Mouse (Mus musculus): Measurements from ENCODE around the gene Aco1.
"Not testable (repeated sequence)": the region's sequence is repeated elsewhere in the genome, so short reads cannot be mapped to it uniquely, and the experiment has no call there.

Aco1 gene

DNA sequence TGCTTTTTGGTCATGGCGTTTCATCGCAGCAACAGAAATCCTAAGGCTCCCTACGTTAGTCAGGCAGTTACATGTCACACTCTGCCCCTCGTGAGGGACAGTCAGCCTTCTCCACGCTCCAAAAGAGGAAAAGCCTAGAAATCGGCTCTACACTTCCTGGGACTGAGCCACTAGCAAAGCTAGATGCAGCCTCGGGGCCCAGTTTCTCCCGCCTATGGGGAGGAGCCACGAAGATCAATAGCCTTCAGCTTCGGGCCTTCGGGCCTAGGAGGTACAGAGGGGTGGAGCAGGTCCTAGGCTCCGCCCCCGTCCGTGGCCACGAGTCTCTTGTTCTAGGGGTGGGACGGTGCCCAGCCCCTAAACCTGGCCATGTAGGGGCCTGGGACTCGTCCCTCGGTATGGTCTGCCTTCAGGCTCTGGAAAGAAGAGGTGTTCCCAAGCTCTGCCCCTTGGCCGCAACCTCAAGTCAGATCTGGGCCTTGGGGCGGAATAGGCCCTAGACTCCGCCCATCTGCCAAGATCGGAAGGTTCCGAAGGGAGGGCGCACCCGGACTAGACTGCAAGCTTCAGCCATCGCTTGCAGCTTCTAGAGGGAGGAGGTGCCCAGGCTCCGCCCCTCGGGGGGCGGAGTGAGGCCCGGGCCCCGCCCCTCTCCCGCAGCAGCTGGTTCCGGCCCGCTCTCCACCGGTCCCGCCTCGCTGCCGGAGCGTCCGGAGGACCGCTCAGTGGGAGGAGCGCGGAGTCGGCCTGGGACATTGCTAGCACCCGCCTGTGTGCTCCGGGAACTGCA is at the start of gene Aco1:
Gene Aco1, plus strand, starts transcription at position 339 of the 790 bp plus-strand sequence.
- DNase-seq = peak; percentile 97

DNA sequence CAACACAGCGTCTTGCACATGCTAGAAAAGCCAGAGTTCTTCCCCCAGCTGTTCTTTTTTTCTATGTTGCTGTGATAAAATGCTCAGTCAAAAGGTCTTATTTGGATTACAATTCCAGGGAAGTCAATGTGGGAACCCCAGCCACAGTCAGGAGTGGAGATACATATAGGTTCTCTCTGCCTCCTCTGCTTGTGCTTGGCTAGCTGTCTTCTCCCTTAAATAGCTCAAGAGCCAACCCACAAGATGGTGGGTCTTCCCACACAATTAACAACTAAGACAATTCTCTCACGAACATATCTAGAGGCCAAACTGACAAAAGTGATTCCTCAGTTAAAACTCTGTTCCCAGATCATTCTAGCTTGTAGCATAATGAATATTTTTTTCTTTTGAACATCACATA is 47.9 kb upstream of the Aco1 start:
- DNase-seq = no peak

DNA sequence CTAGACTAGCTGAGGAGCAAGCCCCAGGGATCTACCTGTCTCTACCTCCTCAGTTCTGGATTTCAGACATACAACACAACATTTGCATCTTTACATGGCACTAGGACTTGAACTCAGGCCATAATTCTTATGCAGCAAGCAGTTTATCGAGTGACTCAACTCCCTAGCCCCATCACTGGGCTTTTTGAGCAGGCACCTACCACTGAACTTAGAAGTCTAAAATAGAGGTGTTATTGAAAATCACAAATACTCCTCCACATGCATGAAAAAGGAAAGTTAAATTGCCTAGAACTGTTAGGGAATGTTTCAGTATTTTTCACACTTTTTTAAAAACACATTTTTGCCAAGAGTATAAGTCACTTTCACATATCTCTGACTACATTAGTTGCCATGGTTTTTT is 39.9 kb upstream of the Aco1 start:
- no peak for DNase-seq

DNA sequence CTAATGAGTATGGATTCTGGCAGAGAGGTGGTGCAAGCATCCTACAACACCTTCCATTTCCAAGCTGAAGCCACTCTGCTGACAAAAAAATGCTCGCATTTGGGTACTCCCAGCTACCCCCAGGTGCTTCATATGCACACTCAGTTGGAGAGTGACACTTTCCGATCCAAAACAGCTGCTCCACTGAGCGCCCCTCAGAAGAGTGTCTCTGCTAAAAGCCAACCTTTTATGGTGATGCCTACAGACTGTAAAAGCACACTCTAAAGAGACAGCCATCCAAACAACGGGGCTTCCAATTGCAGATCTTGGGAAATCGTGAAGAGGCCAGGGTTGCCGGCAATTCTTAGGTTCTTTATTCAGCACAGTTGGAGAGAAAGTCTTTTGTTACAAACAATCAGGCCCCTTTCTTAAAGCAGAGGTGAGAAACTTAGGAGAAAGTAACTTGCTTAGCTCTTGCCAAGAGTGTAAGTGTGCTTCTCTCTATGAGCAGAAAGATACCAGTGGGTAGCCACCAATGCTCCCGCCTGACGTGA is 36.8 kb upstream of the Aco1 start:
- DNase-seq = no peak

DNA sequence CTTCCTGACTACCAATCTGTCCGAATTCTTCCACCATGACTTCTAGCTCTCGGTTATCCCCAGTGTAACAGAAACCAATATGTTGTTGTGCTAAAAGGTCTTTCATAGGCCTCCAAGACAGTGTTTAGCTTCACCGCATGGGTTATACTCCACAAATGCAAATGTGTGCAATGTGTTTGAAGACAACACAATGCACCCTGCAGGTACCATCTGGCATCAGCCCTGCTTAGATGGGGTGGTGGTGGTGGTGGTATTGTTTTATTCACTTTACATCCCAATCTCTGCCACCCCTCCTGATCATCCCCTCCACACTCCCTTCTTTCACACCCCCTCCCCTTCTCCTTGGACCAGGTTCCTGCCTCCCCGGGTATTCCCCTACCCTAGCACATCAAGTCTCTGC is 34.9 kb upstream of the Aco1 start:
- DNase-seq = no peak

DNA sequence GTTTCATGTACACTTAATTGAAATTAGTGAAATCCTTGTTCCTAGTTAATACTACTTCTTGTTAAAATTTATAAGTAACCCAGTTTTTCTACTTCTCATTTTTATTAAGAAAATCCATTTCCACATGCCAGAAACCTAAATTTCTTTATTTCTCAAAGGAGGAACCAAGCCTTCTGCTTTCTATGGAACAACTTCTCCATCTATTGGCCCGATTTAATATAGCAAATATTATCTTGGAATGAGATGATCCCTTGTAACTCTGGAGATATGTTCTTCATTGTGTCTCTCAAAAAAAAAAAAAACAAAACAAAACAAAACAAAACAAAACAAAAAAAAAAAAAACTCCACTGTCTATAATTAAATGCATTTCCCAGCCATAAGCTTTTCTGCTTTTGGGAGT is 29.7 kb upstream of the Aco1 start:
- no peak for DNase-seq

DNA sequence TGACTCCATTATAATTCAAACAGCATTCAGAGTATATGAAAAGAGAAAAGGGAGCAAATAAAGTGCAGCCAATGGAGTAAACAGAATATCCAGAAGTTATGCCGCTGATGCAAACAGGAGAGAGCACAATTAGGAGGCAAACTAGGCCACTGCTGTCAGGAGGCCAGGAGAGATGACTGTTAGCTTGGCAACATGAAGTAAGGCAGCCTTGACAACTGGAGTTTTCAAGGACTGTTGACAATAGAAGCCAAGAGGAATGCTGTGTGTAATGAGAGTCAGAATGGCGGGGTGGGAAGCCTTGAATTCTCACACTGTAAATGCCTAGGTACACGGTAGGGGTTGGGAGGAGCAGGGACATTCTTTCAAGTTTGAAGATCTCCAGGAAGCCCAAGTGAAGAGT is 21.7 kb upstream of the Aco1 start:
- no peak for DNase-seq

DNA sequence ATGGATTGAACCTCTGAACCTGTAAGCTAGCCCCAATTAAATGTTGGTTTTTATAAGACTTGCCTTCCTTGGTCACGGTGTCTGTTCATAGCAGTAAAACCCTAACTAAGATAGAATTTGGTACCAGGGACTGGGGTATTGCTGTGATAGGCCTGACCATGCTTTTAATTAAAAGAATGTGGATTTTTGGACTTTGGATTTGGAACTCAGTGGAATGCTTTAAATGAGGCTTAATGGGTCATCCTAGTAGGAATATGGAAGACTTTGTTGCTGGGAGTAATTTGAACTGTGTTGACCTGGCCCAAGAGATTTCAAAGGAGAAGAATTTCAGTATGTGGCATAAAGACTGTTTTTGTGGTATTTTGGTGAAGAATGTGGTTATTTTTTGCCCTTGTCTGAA is 20.6 kb upstream of the Aco1 start:
- DNase-seq = not testable (repeated sequence)

DNA sequence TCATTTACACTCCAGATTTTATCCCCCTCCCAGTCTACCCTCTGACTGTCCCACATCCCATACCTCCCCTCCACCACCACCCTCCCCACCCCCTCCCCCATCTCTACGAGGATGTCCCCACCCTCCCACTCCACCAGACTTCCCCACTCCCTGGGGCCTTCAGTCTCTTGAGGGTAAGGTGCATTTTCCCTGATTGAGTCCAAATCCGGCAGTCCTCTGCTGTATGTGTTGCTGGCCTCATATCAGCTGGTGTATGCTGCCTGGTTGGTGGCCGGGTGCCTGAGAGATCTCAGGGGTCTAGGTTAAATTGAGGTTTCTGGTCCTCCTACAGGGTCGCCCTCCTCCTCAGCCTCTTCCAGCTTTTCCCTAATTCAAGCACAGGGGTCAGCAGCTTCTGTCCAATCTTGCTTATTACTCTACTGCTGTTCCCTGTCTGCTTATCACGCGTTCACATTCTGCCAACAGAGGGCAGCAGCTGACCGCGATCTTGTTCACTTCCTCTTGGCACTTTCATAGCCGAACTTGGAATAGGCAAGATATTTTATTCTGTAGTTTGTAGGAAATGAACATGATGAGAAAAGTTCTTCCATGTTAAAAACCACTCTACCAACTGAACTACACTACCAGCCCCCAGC is 8.3 kb upstream of the Aco1 start:
- peak; percentile 68 for DNase-seq

DNA sequence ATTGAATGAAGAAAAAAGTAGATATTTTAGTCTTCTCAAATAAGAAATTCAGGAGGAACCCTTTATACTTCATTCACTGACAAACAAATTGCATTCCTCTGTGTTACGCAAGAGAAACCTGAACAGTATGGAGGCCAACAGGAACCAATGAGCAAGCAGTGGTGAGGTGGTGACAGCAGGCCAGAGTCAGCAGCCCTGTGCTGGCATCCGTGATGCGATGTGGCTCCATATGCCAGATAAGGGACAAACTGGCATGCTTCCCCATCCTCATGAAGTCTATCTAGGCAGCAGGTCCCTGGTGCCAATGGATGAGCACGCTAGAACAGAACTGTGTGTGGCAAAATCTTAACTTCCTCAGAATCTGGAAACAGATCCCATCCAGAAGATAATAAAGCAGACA is 6.4 kb upstream of the Aco1 start:
- DNase-seq = no peak

DNA sequence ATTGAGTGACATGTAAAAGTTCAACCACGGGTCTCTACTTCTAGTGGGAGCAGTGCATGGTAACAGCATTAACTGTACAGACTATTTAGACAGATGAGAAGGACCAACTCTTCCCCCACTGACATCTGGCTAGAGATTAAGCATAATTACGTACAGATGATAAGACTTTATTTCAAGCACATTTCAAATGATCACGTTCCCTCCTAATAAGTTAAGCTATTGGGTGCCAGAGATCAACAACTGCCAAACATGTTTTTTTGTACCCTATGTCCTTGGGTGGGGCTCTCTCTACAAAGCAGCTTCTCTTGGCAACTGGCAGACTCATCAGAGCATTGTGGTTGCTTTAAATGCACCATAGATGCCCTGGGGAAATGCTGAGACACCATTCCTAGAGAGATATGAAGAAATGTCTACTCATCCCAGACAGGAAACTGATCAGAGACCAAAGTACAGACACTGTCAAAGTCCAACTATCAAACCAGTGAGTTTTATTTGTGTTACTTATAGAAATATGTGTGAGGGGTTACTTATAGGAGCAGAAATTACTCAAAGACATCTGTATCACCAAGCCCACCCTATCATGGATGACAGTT is 3.1 kb upstream of the Aco1 start:
- no peak for DNase-seq

DNA sequence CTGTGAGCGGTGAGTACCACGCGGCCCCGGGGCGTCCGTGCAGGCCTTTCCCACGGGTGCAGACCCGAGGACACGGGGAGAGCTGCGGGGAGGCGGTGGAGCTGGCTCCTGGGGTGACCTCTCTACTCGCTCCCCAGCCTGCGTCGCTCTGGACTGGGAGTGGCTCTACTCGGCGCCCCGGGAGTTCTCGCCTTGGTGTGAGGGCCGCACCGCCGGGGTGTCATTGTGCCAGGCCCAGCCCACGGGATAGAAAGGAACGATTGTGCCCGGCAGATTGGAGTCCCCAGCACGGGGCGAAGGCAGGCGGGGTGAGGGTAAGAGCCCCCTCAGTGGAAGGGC is 621 bp downstream of the Aco1 start:
- DNase-seq = no peak

DNA sequence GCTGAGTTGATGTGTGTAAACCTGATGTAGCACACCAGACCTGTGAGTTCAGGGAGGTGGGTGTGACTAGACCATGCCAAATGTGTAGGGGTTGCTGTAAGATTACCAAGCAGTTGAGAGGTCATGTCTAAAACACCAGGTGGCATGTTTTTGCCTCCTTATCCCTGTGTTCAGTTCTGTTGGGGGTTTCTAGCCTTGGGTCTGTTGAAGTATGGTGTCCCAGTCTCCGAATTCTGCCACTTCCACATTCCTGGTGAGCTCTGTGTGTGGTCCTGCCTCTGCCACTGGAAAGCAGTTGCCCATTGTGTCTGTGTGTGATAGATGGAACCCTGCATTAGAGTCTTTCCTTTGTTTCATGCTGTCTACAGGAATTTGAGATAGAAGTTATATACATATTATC is 1.7 kb downstream of the Aco1 start:
- no peak for DNase-seq

DNA sequence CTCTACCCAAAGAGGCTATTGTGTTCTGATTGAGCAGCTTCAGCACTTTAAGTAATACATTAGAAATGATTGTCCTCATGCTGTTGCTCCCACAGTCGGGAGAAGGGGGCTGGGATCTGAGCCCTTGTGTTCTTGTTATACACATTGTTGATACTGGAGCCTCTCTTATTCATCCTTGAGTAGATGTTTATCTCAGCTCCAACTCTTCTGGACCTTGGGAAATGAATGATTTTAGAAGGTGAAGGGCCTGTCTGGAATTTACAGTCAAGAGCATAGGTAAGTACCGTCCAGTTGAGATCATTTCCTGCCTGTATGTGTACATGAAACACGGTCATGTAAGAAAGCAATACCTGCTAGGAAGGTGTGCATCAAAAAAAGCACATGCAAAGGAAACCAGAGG is 2.1 kb downstream of the Aco1 start:
- DNase-seq = no peak

DNA sequence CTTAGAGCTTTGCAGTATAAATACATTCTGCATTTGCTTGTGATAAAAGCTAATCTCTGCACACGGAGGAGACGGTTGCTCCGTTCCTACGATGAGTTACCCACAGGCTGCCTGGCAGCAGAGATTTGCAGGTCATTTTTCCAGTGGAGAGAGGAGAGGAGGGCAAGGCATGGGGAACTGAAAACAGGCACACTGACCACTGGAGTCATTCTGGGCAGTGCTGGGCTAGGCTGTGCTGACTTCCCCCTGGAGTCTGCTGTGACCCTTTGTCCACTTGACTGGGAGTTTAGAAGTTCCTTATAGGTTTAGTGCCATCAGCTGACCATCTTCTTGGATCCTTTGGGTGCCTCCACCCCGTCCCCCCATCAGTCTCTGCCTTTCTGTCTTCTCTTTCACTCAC is 5.4 kb downstream of the Aco1 start:
- DNase-seq = no peak

DNA sequence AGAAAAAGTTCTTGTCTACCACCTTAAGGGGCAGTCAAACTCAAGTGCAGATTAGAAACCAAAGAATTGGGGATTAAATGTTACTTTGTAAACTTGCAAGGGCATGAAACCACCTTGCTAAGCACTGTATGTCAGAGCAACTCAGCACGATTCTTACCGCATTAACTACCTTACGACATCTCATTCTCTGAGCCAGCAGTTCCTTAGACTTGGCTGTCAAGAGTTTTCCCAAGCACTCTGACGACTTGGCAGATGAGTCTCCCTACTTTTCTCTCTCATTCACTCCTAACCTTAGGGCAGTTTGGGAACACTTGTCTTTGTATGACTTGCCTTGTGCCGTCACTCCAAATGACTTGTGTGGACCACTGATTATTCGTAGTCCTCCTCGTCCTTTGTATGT is 7.2 kb downstream of the Aco1 start:
- no peak for DNase-seq

DNA sequence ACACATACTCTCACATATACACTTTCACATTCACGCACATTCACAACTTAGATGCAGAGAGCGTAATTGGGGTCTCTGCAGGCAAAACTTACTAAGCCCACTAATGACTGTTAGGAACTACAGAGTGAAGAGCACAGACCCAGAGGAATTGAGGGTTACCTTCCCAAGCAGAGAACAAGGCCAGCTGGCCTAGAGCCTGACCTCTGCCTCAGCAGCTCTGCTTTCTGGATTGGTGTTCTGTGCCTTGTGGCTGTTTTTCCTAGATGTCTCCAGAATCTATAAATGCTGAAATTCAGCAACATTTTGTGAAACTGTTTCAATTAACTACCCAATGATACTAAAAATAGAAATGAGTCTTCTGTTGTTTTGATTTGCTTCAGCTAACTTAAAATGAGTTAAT is 9.9 kb downstream of the Aco1 start:
- DNase-seq = no peak

DNA sequence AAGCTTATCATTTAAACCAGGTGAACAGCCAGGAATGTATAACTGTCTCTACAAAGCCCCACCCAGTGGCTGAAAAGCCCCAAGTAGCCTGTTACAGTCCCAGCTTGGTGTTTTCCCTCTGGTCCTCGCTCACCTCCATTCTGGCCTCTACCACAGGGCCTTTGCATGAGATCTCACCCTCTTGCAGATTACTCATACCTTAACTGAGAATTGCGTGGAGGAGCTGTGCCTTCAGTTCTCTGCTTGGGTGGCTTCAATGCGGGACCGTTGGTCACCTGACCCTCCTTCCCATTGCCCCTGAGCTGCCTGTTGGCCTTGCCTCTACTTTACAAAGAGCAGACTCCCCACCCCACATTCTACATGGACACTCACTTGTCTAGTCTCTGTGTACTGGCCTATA is 10.6 kb downstream of the Aco1 start:
- no peak for DNase-seq

DNA sequence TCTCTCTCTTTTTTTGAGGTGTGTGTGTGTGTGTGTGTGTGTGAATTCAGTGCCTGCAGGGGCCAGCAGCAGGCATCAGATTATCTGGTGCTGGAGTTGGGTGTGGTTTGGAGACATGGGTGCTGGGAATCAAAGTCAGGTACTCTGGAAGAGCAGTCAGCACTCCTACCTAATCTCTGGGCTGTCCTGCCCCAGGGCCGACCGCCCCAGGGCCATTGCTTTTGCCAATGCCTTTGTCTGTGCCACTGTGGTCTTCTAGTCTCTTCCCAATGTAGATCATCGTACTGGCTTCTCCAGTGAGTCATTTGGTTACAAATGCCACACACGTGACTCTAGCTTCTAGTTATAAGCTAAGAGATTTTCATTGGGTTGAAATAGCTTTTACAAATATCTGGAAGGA is 11.9 kb downstream of the Aco1 start:
- no peak for DNase-seq

DNA sequence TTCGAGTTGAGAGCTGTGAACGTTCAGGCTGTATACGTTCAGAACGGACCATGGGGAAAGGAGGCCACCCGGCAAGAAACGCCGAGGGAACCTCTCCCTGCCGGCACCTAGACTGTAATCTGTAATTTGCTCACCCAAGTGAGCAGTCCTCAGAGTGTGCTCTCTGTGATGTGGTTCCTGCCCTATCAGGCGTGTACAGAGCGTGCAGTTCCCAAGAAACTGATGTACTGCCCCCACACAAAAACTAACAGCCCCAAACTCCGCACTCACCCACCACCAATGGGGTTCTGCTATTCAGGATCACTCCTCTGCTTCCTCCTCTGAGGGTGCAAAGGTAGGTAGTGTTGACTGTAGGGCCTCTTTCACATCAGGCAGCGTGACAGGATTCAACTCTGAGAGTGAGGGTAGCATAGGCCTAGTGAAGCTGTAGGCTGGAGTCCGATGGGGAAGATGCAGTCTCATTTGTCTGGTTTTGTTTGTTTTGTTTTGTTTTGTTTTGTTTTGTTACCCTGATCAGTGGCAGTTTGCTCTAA is 12.7 kb downstream of the Aco1 start:
- no peak for DNase-seq

DNA sequence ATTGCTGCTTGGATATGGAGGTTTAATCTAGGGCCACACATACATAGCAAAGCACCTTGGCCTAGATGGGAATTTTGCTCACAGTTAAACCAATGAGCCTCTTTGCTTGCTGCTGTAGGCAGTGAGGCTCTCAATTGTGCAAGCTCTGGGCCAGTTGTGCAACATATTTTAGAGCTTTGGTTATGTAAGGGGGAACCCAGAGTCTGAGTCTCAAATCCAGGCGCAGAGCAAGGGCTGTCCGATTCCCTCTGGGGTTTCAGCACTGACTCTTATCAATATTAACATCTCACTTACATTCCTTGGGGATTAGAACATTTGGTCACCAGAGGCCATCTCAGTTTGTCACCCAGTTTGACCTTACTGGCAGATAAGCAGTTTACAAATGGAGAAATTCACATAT is 13.3 kb downstream of the Aco1 start:
- DNase-seq = no peak

DNA sequence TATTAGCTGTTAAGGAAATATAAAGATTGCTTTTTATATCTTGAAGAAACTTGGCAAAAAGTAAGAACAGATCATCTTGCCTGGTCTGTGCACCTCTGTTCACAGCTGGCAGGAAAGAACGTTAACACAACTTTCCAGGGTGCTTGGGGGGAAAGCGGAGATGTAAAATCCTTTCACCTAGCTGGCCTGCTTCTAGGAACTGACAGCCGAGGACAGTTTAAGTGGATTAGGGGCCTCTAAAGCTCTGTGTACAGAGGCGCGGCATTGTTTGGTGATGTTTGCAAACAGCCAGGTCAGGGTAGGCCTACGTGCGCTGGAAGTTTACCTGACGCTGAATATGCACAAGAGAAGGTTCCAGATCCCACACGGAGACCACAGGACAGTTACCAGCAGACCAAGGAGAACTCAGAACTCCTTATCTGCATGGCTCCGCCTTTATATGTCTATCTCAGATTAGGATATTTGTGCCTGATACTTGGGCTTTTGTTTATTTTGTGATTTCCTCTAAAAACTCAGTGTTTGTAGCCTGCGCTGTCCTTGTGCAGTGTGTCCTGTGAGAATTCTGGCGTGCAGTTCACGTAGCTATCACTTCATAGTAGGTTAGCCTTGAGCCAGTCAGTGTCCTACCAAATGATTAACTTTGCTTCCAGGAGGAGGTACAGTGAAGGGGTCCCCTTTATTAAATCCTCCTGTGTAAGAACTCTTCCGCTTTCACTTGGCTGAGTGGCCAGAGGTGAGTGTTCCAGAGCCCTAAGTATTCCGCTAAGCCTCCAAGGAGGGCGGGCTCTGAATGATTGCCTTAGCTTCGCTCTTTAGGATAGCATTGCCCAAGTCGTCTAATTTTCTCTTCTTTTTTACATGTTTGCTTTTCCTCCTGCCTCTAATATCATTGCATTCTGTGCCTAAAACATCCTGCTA is 14.0 kb downstream of the Aco1 start:
- DNase-seq = no peak
